Mouse (Mus musculus): ENCODE measurements around the gene Chkb. TPM values are rescaled to one million over a fixed set of nuclear protein-coding genes. Genes with fewer than 3 reads are reported as not detected.

The Chkb gene
- polyA plus RNA-seq, 1 experiment from 2014 or later: 50.1 TPM

GRCm38 (mm10) chr15:89428136-89428790 lies 1.4 kb downstream of the Chkb start:
- H3K4me3 ChIP-seq (ENCODE audit: low read depth, low read length): peak overlapping the region; percentile 53
- H3K27ac ChIP-seq (replicated peaks; ENCODE audit: low read depth, low read length): no peak overlapping the region
- DNase-seq (ENCODE audit: low spot score) (no peak), ATAC-seq (ENCODE audit: insufficient number of reproducible peaks, low FRiP score, low TSS enrichment, low read depth) (no peak)
- H3K27me3 ChIP-seq (ENCODE audit: control insufficient read depth, insufficient read depth, low read length): no peaks in the 10 kb centered on the region
- no peak overlapping the region for H3K9ac ChIP-seq (ENCODE audit: low read length)
- WGBS: 83% methylated on average over 19 of the region's 19 CpGs
- H3K36me3 ChIP-seq (ENCODE audit: control insufficient read depth, insufficient read depth, low read length): peaks cover 2% of the 10 kb centered on the region; the same call in 1 of the 2 replicates
- no peaks in the 10 kb centered on the region for H3K9me3 ChIP-seq (ENCODE audit: control insufficient read depth, low read length)
- peaks cover 9% of the 10 kb centered on the region for H3K4me1 ChIP-seq (ENCODE audit: control insufficient read depth, insufficient read depth, low read length)
- H3K4me2 ChIP-seq (ENCODE audit: low read depth, severe bottlenecking): peak overlapping the region; percentile 91

DNA sequence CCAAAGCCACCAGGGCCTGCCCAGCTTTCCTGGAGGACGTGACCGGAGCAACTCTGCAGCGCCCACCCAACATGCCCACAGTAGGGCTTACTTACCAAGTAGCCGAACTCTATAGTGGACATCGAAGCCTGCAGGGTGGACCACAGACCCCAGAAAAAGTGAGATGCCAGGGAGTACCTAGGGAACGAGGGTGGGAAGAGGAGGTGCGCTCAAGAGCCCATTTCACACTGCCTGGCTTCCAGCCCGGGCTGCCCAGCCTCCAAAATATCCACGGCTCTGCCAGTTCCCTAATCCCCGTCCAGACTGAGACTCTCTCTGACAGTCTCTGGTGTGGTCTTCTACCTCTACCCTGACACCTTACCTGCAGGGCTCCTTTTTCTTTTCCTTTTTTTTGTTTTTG lies 3.0 kb downstream of the Chkb start:
- H3K4me1 ChIP-seq (ENCODE audit: control insufficient read depth, insufficient read depth, low read length): peaks cover 9% of the 10 kb centered on the region

GRCm38 (mm10) chr15:89425711-89426121 lies 4.0 kb downstream of the Chkb start, which contains the start of gene Cpt1b:
Gene Cpt1b, minus strand, starts transcription at chr15:89425863.
- Histone ChIP-seq H3K27ac (replicated peaks; ENCODE audit: low read depth, low read length) (no peak within 1 kb of the TSS), H3K4me2 (ENCODE audit: low read depth, severe bottlenecking) (peak within 1 kb of the TSS; percentile 25; the same call in 1 of the 2 replicates), H3K36me3 (ENCODE audit: control insufficient read depth, insufficient read depth, low read length) (peaks cover 2% of the 10 kb centered on the region; the same call in 1 of the 2 replicates), H3K4me1 (ENCODE audit: control insufficient read depth, insufficient read depth, low read length) (peaks cover 9% of the 10 kb centered on the region), H3K4me3 (ENCODE audit: low read depth, low read length) (no peak within 1 kb of the TSS), H3K27me3 (ENCODE audit: control insufficient read depth, insufficient read depth, low read length) (no peaks in the 10 kb centered on the region), H3K9me3 (ENCODE audit: control insufficient read depth, low read length) (no peaks in the 10 kb centered on the region), H3K9ac (ENCODE audit: low read length) (no peak within 1 kb of the TSS)
- ATAC-seq (ENCODE audit: insufficient number of reproducible peaks, low FRiP score, low TSS enrichment, low read depth) (no peak), DNase-seq (ENCODE audit: low spot score) (no peak)
- WGBS: 14% methylated on average over 6 of the region's 6 CpGs

More for the DNA sequence above, 3.0 kb downstream of the Chkb start:
- WGBS: 88% methylated on average over 10 of the region's 10 CpGs
- DNase-seq (ENCODE audit: low spot score) (no peak), ATAC-seq (ENCODE audit: insufficient number of reproducible peaks, low FRiP score, low TSS enrichment, low read depth) (no peak)
- Histone ChIP-seq H3K4me3 (ENCODE audit: low read depth, low read length) (no peak overlapping the region), H3K9ac (ENCODE audit: low read length) (no peak overlapping the region), H3K4me2 (ENCODE audit: low read depth, severe bottlenecking) (no peak overlapping the region), H3K27ac (replicated peaks; ENCODE audit: low read depth, low read length) (no peak overlapping the region), H3K36me3 (ENCODE audit: control insufficient read depth, insufficient read depth, low read length) (peaks cover 2% of the 10 kb centered on the region; the same call in 1 of the 2 replicates), H3K27me3 (ENCODE audit: control insufficient read depth, insufficient read depth, low read length) (no peaks in the 10 kb centered on the region), H3K9me3 (ENCODE audit: control insufficient read depth, low read length) (no peaks in the 10 kb centered on the region)

DNA sequence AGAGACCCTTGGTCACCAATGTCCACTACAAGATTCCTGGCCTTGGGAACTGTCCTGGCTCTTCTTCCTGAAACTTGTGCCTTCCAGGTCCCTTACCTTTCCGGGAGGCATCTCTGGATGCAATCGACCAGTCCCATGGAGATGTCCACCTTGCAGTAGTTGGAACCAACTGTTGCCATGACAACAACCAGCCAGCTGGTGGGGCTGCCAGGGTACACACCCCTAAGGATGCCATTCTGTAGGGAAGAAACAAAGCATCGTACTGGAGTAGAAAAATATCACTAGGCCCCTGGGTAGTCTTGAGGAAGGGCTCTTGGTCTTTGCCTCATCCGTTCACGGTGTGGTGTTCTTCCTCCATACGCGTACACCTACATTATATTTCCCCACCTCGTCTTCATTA lies 5.1 kb downstream of the Chkb start:
- H3K27ac ChIP-seq (replicated peaks; ENCODE audit: low read depth, low read length): no peak overlapping the region
- no peak overlapping the region for H3K9ac ChIP-seq (ENCODE audit: low read length)
- H3K4me3 ChIP-seq (ENCODE audit: low read depth, low read length): no peak overlapping the region
- peaks cover 9% of the 10 kb centered on the region for H3K4me1 ChIP-seq (ENCODE audit: control insufficient read depth, insufficient read depth, low read length)
- H3K27me3 ChIP-seq (ENCODE audit: control insufficient read depth, insufficient read depth, low read length): no peaks in the 10 kb centered on the region
- peaks cover 2% of the 10 kb centered on the region; the same call in 1 of the 2 replicates for H3K36me3 ChIP-seq (ENCODE audit: control insufficient read depth, insufficient read depth, low read length)
- H3K4me2 ChIP-seq (ENCODE audit: low read depth, severe bottlenecking): no peak overlapping the region
- 86% methylated on average over 8 of the region's 8 CpGs for WGBS
- H3K9me3 ChIP-seq (ENCODE audit: control insufficient read depth, low read length): no peaks in the 10 kb centered on the region
- ATAC-seq (ENCODE audit: insufficient number of reproducible peaks, low FRiP score, low TSS enrichment, low read depth) (no peak), DNase-seq (ENCODE audit: low spot score) (no peak)

DNA sequence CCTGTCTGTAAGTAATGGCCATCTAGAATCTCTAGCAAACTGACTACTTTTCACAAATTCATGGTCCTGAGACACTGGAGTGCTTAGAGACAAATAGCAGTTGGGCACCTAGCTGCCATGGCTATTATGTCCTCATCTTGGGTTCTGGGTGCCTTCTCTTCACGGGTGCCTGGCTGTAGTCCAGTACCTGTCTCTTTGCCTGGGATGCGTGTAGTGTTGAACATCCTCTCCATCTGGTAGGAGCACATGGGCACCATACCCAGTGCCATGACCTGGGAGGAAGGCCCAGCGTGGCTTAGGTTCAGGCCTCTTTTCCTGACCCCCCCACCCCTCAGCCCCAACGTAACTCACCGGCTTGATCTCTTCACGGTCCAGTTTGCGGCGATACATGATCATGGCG lies 7.8 kb downstream of the Chkb start:
- Histone ChIP-seq H3K4me1 (ENCODE audit: control insufficient read depth, insufficient read depth, low read length) (peaks cover 9% of the 10 kb centered on the region), H3K36me3 (ENCODE audit: control insufficient read depth, insufficient read depth, low read length) (peaks cover 2% of the 10 kb centered on the region; the same call in 1 of the 2 replicates), H3K9ac (ENCODE audit: low read length) (no peak overlapping the region), H3K9me3 (ENCODE audit: control insufficient read depth, low read length) (no peaks in the 10 kb centered on the region), H3K27me3 (ENCODE audit: control insufficient read depth, insufficient read depth, low read length) (no peaks in the 10 kb centered on the region), H3K4me3 (ENCODE audit: low read depth, low read length) (no peak overlapping the region), H3K4me2 (ENCODE audit: low read depth, severe bottlenecking) (no peak overlapping the region), H3K27ac (replicated peaks; ENCODE audit: low read depth, low read length) (no peak overlapping the region)
- ATAC-seq (ENCODE audit: insufficient number of reproducible peaks, low FRiP score, low TSS enrichment, low read depth) (no peak), DNase-seq (ENCODE audit: low spot score) (no peak)
- WGBS: 95% methylated on average over 9 of the region's 9 CpGs

- 89% methylated on average over 8 of the region's 8 CpGs for WGBS
- H3K4me3 ChIP-seq (ENCODE audit: low read depth, low read length): no peak overlapping the region
- H3K27ac ChIP-seq (replicated peaks; ENCODE audit: low read depth, low read length): no peak overlapping the region
- no peaks in the 10 kb centered on the region for H3K9me3 ChIP-seq (ENCODE audit: control insufficient read depth, low read length)
- ATAC-seq (ENCODE audit: insufficient number of reproducible peaks, low FRiP score, low TSS enrichment, low read depth) (no peak), DNase-seq (ENCODE audit: low spot score) (no peak)
- H3K4me2 ChIP-seq (ENCODE audit: low read depth, severe bottlenecking): no peak overlapping the region
- no peaks in the 10 kb centered on the region for H3K27me3 ChIP-seq (ENCODE audit: control insufficient read depth, insufficient read depth, low read length)
- H3K36me3 ChIP-seq (ENCODE audit: control insufficient read depth, insufficient read depth, low read length): no peaks in the 10 kb centered on the region
- H3K9ac ChIP-seq (ENCODE audit: low read length): no peak overlapping the region
- H3K4me1 ChIP-seq (ENCODE audit: control insufficient read depth, insufficient read depth, low read length): no peaks in the 10 kb centered on the region
Observed at GRCm38 (mm10) chr15:89415282-89415681, 14.4 kb downstream of the Chkb start.

DNA sequence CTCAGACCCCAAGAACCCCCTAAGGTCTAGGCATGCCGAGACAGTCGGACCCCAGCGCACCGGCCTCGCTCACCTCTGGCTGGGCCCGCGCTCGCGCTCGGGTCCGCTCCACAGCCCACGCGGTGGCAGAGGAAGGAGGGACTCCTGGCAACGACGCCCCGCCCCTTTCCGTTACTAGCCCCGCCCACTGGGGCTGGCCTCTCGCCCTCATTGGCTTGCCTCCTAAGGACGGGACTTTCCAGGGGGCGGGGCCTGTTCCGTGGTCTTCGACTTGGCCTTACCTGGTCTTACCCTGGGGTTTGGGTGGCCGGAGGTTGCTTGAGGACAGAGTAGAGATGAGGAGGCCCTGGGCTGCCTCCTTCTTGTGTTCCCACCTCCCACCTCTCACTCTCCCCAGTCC lies 19.6 kb downstream of the Chkb start, which contains the start of gene Syce3:
Syce3 (minus strand) TSS at position 386 of the 400 bp plus-strand sequence.
- Histone ChIP-seq H3K4me2 (ENCODE audit: low read depth, severe bottlenecking) (no peak within 1 kb of the TSS), H3K27ac (replicated peaks; ENCODE audit: low read depth, low read length) (no peak within 1 kb of the TSS), H3K27me3 (ENCODE audit: control insufficient read depth, insufficient read depth, low read length) (no peaks in the 10 kb centered on the region), H3K36me3 (ENCODE audit: control insufficient read depth, insufficient read depth, low read length) (no peaks in the 10 kb centered on the region), H3K4me1 (ENCODE audit: control insufficient read depth, insufficient read depth, low read length) (no peaks in the 10 kb centered on the region), H3K9me3 (ENCODE audit: control insufficient read depth, low read length) (no peaks in the 10 kb centered on the region), H3K9ac (ENCODE audit: low read length) (no peak within 1 kb of the TSS), H3K4me3 (ENCODE audit: low read depth, low read length) (no peak within 1 kb of the TSS)
- 82% methylated on average over 24 of the region's 24 CpGs for WGBS
- no peak for DNase-seq (ENCODE audit: low spot score)
- ATAC-seq (ENCODE audit: insufficient number of reproducible peaks, low FRiP score, low TSS enrichment, low read depth): 0 out of 2 replicates have a peak, but pooled peaks have one; percentile 35

DNA sequence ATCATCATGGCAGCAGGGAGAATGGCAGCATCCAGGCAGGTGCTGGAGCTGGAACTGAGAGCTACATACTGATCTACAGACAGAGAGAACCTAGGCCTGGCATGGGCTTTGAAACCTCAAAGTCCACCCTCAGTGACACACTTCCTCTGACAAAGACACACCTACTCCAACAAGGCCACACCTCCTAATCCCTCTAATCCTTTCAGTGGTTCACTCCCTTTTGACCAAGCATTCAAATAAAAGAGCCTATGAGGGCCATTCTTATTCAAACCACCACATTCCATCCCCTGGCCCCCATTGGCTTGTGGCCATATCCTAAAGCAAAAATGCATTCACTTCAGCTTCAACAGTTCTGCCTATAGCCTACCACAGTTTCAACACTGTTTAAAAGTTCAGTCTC lies 23.0 kb downstream of the Chkb start:
- ATAC-seq (ENCODE audit: insufficient number of reproducible peaks, low FRiP score, low TSS enrichment, low read depth) (no peak), DNase-seq (ENCODE audit: low spot score) (no peak)
- Histone ChIP-seq H3K9me3 (ENCODE audit: control insufficient read depth, low read length) (no peaks in the 10 kb centered on the region), H3K4me2 (ENCODE audit: low read depth, severe bottlenecking) (no peak overlapping the region), H3K27ac (replicated peaks; ENCODE audit: low read depth, low read length) (no peak overlapping the region), H3K9ac (ENCODE audit: low read length) (no peak overlapping the region), H3K4me3 (ENCODE audit: low read depth, low read length) (no peak overlapping the region), H3K27me3 (ENCODE audit: control insufficient read depth, insufficient read depth, low read length) (no peaks in the 10 kb centered on the region), H3K36me3 (ENCODE audit: control insufficient read depth, insufficient read depth, low read length) (no peaks in the 10 kb centered on the region), H3K4me1 (ENCODE audit: control insufficient read depth, insufficient read depth, low read length) (no peaks in the 10 kb centered on the region)
